Mouse (Mus musculus) A20 (cell line): ENCODE data around the gene Foxs1.

Experiments
- DNase-seq: peaks from one replicate; pipeline ENCODE4 v3.0.0-alpha.2; 2011; ENCODE audit warnings: low read depth, low spot score

Foxs1 gene

GRCm38 (mm10) chr2:152903586-152903985, 29.4 kb downstream of the Foxs1 start:
- no peak for DNase-seq

GRCm38 (mm10) chr2:152902658-152903057, 30.4 kb downstream of the Foxs1 start:
- no peak for DNase-seq

- DNase-seq = no peak
These were observed 31.7 kb downstream of the Foxs1 start for GRCm38 (mm10) chr2:152901296-152901695.

GRCm38 (mm10) chr2:152899011-152899410, 34.0 kb downstream of the Foxs1 start:
- DNase-seq = no peak

GRCm38 (mm10) chr2:152896926-152897325, 36.1 kb downstream of the Foxs1 start:
- DNase-seq = no peak

- no peak for DNase-seq
These were observed 37.2 kb downstream of the Foxs1 start for GRCm38 (mm10) chr2:152895834-152896233.

GRCm38 (mm10) chr2:152888774-152889173, 44.2 kb downstream of the Foxs1 start:
- DNase-seq = no peak

- DNase-seq = no peak
These were observed 45.8 kb downstream of the Foxs1 start for GRCm38 (mm10) chr2:152887230-152887629.

GRCm38 (mm10) chr2:152884101-152884645, 48.8 kb downstream of the Foxs1 start:
- no peak for DNase-seq
